Mouse (Mus musculus) heart, embryonic 14.5 days (tissue): ENCODE results near the gene Ankfn1. TPM values are rescaled to one million over a fixed set of nuclear protein-coding genes. Genes with fewer than 3 reads are reported as not detected.

Experiments used
- ATAC-seq: fragments of 200-750 bp; cut with Nextera tagmentation; 2 replicates; pipeline ENCODE4 v1.8.0; 2017; ENCODE audit warnings: low read depth, moderate TSS enrichment; ENCODE audit not compliant: insufficient number of reproducible peaks, insufficient read depth, low FRiP score
- H3K27ac ChIP-seq, 2 experiments: fragments of 200-500 bp in 1 of 2; fragments of 300-500 bp in 1 of 2; sonication (generic) in 1 of 2; replicated peaks in 1 of 2; 2 replicates each; pipeline ENCODE4 v1.5.1; 2012 to 2014; ENCODE audit warnings: low read depth in 2 of 2, low read length in 2 of 2, control low read depth in 1 of 2, mild to moderate bottlenecking in 1 of 2, mixed read lengths in 1 of 2; ENCODE audit not compliant: control insufficient read depth in 1 of 2, insufficient read depth in 1 of 2
- H3K27me3 ChIP-seq: fragments of 300-500 bp; sonication (generic); 2 replicates; pipeline ENCODE4 v1.6.1; 2014; ENCODE audit warnings: mild to moderate bottlenecking, low read length, control low read depth; ENCODE audit not compliant: control insufficient read depth, insufficient read depth
- H3K36me3 ChIP-seq: fragments of 300-500 bp; sonication (generic); 2 replicates; pipeline ENCODE4 v1.6.1; 2014; ENCODE audit warnings: mild to moderate bottlenecking, control low read depth, low read length, mixed read lengths; ENCODE audit not compliant: control insufficient read depth, insufficient read depth
- H3K4me1 ChIP-seq, 2 experiments: fragments of 200-500 bp in 1 of 2; fragments of 300-500 bp in 1 of 2; sonication (generic) in 1 of 2; 2 replicates each; pipeline ENCODE4 v1.6.1; 2012 to 2014; ENCODE audit warnings: low read length in 2 of 2, control low read depth in 1 of 2, mixed read lengths in 1 of 2; ENCODE audit not compliant: control insufficient read depth in 2 of 2, insufficient read depth in 2 of 2
- H3K4me2 ChIP-seq: fragments of 300-500 bp; sonication (generic); 2 replicates; pipeline ENCODE4 v1.6.1; 2014; ENCODE audit warnings: mild to moderate bottlenecking, low read length
- H3K4me3 ChIP-seq, 2 experiments: fragments of 200-500 bp in 1 of 2; fragments of 300-500 bp in 1 of 2; sonication (generic) in 1 of 2; 2 replicates each; pipeline ENCODE4 v1.5.1; 2012 to 2014; ENCODE audit warnings: low read length in 2 of 2, mild to moderate bottlenecking in 2 of 2, control low read depth in 1 of 2, low read depth in 1 of 2, moderate library complexity in 1 of 2; ENCODE audit not compliant: control insufficient read depth in 1 of 2, insufficient read depth in 1 of 2
- H3K9ac ChIP-seq: fragments of 300-500 bp; sonication (generic); 2 replicates; pipeline ENCODE4 v1.6.1; 2014; ENCODE audit warnings: mild to moderate bottlenecking, low read length
- H3K9me3 ChIP-seq: fragments of 300-500 bp; sonication (generic); 2 replicates; pipeline ENCODE4 v1.6.1; 2016; ENCODE audit warnings: low read length, control low read depth; ENCODE audit not compliant: control insufficient read depth
- WGBS: fragments of 180-500 bp; shearing (Covaris S2); extraction: QIAGEN DNeasy Blood & Tissue Kit; methylation state at CpG from one replicate; pipeline ENCODE4 v1.1.7; 2014; 5-methylcytosine and 5-hydroxymethylcytosine counted together
- polyA plus RNA-seq: library from polyadenylated mRNA; unstranded; fragments of >200 nt; fragmentation: Nextera tagmentation; extraction: Ambion mirVana; gene quantifications from 2 replicates; pipeline ENCODE4 v1.2.1, GENCODE M21; 2014

Gene Ankfn1
- polyA plus RNA-seq, 1 experiment from 2014 or later = not detected

DNA sequence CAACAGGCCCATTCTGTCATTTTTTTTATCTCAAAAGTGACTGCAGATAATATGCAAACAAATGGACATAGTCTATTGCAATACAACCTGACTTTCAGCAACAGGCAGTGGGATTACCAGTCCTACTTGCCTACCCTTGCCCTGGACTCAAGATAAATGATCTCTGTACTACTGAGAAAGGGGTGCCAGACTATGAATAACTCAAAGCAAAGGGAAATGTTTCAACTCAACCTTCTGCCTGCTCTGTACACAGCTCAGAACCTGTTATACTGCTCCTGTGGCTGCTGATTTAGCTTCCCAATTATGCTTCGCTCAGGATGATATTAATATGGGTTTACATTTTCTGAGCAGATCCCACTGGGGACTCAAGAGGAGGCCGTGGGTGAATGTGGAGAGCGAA, 15.3 kb upstream of the Ankfn1 start:
- Histone ChIP-seq H3K4me3 (no peak overlapping the region), H3K27me3 (no peaks in the 10 kb centered on the region), H3K9ac (no peak overlapping the region), H3K36me3 (no peaks in the 10 kb centered on the region), H3K4me2 (no peak overlapping the region), H3K9me3 (no peaks in the 10 kb centered on the region), H3K4me1 (no peaks in the 10 kb centered on the region), H3K27ac (no peak overlapping the region)
- ATAC-seq = no peak
- WGBS = 89% methylated on average over 3 of the region's 3 CpGs

DNA sequence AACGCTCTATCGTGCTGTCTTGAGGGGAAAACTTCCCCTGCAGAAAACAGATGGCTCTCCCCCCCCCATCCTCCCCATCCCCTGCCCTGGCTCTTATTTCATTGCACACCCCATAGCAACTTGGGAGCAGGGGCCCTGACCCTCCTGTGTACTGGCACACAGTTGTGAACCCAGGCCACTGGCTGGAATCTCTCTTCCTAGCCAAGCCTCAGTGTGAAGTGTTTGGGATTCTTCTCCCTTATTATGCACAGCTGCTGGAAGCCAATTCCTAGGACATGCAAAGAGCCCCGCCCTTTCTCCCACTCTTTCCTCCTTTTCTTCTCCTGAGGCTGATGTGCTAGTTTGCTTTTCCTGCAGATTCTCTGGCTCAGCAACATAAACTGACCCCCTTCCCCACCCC, 1.4 kb downstream of the Ankfn1 start:
- Histone ChIP-seq H3K9me3 (no peaks in the 10 kb centered on the region), H3K27ac (no peak overlapping the region), H3K36me3 (no peaks in the 10 kb centered on the region), H3K27me3 (0 out of 2 replicates have a peak, but pooled peaks cover 2% of the 10 kb centered on the region), H3K4me3 (no peak overlapping the region), H3K9ac (no peak overlapping the region), H3K4me1 (no peaks in the 10 kb centered on the region), H3K4me2 (no peak overlapping the region)
- WGBS = 80% methylated on average over 3 of the region's 3 CpGs
- ATAC-seq = no peak

DNA sequence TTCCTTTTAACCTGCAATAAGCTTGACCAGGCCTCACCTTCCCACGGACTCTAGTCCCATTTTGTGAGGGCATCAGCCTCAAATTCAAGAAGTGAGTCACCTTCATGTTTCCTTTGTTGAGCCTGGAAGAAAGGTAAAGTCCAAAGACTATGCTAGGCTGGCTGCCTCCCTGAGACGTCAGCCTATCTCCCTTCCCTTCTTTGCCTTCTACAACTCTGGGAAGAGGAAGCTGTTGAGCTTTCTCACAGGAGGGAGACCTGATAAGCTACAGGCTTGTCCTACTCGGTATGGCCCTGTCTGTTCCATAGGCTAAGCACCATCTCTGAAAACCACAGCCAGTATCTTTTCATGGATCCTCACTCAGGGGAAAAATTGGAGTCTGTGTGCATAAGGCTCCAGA, 2.5 kb downstream of the Ankfn1 start:
- Histone ChIP-seq H3K36me3 (no peaks in the 10 kb centered on the region), H3K4me2 (no peak overlapping the region), H3K9ac (no peak overlapping the region), H3K27me3 (0 out of 2 replicates have a peak, but pooled peaks cover 2% of the 10 kb centered on the region), H3K4me3 (no peak overlapping the region), H3K9me3 (no peaks in the 10 kb centered on the region), H3K27ac (no peak overlapping the region), H3K4me1 (no peaks in the 10 kb centered on the region)
- ATAC-seq = no peak
- WGBS = 39% methylated on average over 3 of the region's 3 CpGs

DNA sequence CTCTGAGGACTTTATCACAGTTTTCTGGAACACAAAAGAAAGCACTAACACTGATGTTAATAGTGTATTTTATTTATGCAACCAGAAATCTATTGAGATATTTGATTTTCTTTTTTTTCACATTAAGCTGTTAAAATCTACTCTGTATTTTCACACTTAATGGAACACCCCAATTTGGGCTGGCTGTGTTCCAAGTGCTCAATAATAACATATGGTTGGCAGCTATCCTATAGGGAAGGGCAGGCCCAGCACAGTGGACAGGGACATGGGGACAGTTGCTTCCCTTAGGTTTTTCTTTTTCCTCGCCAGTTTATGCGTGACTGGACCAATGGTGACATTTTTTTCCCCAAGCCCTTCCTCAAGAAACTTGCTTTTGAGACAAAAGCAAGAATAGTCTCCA, 4.5 kb downstream of the Ankfn1 start:
- no peaks in the 10 kb centered on the region for H3K4me1 ChIP-seq
- H3K4me2 ChIP-seq = no peak overlapping the region
- H3K9ac ChIP-seq = no peak overlapping the region
- 0 out of 2 replicates have a peak, but pooled peaks cover 2% of the 10 kb centered on the region for H3K27me3 ChIP-seq
- H3K36me3 ChIP-seq = no peaks in the 10 kb centered on the region
- no peak overlapping the region for H3K27ac ChIP-seq
- WGBS = 68% methylated on average over 2 of the region's 2 CpGs
- H3K9me3 ChIP-seq = 0 out of 2 replicates have a peak, but pooled peaks cover 3% of the 10 kb centered on the region
- ATAC-seq = no peak
- H3K4me3 ChIP-seq = no peak overlapping the region

DNA sequence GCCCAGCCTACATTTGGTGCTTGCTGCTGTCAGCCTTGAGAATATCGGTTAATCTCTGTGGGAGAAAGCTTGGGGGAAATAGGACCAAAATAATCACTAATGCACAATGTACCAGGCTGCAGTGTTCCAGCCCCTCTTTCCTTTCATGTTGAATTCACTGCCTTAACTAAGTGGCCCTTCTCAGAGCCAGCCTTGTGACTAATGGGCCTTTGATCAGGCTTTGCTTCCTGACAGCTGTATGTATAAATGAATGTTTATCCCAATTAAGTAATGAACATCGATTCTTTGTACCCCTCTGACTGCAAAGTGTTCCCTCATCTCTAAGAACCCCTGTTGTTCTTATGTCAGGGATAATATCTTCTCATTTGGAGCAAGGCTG, 11.7 kb downstream of the Ankfn1 start:
- no peaks in the 10 kb centered on the region for H3K27me3 ChIP-seq
- WGBS = 73% methylated on average over 2 of the region's 2 CpGs
- H3K4me3 ChIP-seq = no peak overlapping the region
- H3K9ac ChIP-seq = no peak overlapping the region
- H3K4me2 ChIP-seq = no peak overlapping the region
- no peaks in the 10 kb centered on the region for H3K36me3 ChIP-seq
- no peaks in the 10 kb centered on the region for H3K4me1 ChIP-seq
- no peak for ATAC-seq
- no peak overlapping the region for H3K27ac ChIP-seq
- 0 out of 2 replicates have a peak, but pooled peaks cover 3% of the 10 kb centered on the region for H3K9me3 ChIP-seq

DNA sequence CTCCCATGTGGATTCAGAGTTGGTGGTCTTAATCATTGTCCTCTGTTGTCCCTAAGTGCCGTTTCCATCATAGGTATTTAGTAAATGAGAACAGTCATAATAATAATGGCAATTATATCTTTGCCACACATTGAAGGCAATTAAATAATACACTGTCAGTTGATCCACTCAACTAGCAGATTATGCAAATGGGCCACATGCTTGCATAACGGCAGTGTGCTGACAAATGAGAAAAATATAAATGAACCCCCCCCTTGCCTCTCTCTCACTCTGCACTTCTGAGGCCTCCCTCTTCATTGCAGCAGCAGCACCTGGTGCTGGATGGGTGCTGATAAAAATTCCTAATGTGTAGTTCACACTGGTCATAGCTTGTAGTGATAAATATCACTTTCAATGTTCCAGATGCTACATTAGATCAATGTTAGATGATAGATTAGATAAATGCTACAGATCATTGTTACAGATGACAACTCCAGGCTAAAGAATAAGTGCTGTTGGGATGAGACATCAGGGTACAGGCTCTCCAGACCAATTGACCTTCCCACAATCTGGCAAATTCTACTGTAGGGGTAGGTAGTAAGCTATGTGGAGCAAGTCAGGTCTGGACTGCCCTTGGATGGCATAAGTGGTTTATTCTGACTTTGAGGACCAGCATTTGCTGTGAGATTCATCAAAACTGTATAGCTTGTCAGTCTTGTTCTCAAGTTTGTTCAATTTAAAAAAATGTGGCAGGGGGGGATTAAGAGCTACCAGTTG, 12.3 kb downstream of the Ankfn1 start:
- Histone ChIP-seq H3K4me3 (no peak overlapping the region), H3K27ac (no peak overlapping the region), H3K9ac (no peak overlapping the region), H3K27me3 (no peaks in the 10 kb centered on the region), H3K9me3 (0 out of 2 replicates have a peak, but pooled peaks cover 3% of the 10 kb centered on the region), H3K4me2 (no peak overlapping the region), H3K36me3 (no peaks in the 10 kb centered on the region), H3K4me1 (no peaks in the 10 kb centered on the region)
- no peak for ATAC-seq
- WGBS = 83% methylated on average over 2 of the region's 2 CpGs

DNA sequence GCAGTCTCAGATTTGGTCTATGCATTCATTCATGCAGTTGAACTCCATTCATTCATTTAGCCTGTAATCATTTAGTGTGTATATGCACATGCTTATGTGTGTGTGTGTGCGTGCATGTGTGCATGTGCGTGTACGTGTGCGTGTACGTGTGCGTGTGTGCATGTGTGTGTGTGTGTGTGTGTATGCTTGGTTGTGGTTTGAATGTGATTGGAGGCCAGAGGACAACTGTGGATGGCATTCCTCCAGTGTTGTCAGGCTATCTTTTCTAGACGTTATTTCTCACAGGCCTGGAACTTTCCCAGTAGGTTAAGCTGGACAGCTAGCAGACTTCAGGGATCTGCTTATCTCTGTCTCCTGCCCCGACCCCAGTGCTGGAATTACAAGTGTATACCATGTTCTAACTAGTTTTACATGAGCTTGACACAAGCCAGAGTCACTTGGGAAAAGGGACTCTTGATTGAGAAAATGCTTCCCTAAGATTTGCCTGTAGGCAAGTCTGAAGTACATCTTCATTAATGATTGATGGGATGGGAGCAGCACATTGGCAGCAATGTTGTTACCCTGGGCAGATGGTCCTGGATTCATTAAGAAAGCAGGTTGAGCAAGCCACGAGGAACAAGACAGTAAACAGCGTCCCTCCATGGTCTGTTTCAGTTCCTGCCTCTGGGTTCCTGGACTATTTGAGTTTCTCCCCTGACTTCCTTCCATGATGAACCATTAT, 43.3 kb downstream of the Ankfn1 start:
- Histone ChIP-seq H3K4me2 (no peak overlapping the region), H3K4me1 (peaks cover 0 to 2% of the 10 kb centered on the region in 2 experiments; a peak in 1 of 4 replicates), H3K27me3 (no peaks in the 10 kb centered on the region), H3K4me3 (no peak overlapping the region), H3K27ac (no peak overlapping the region), H3K36me3 (no peaks in the 10 kb centered on the region), H3K9ac (no peak overlapping the region), H3K9me3 (no peaks in the 10 kb centered on the region)
- WGBS = 69% methylated on average over 10 of the region's 10 CpGs
- no peak for ATAC-seq
